Mouse (Mus musculus): ENCODE measurements around the gene Ryr3. TPM values are rescaled to one million over a fixed set of nuclear protein-coding genes. Genes with fewer than 3 reads are reported as not detected.

The Ryr3 gene
- polyA plus RNA-seq, 1 experiment from 2014 or later, result 3.6 TPM

DNA sequence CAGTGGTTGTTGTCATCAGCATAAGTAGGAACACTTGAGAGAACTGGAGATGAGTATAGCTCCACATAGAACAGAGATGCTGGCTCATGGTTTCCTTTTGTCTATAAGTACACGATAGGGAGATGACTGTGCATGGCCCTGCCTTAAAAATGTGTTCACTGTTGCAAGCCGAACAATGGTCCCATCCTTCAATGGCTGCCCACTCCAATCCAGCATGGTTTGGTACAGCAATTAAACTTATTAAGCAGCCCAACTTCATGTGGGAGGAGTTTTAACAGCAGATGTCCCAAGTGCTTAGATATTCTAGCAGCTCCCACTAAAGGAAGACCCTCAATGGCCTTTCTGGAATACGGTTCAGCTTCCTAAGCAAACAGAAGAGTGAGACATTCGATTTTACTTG, 456.2 kb downstream of the Ryr3 start:
- Histone ChIP-seq H3K27me3 (replicated peaks) (no peaks in the 10 kb centered on the region), H3K9me3 (no peaks in the 10 kb centered on the region), H3K4me3 (replicated peaks) (no peak overlapping the region), H3K9ac (no peak overlapping the region), H3K4me2 (no peak overlapping the region), H3K4me1 (no peaks in the 10 kb centered on the region), H3K27ac (no peak overlapping the region), H3K36me3 (no peaks in the 10 kb centered on the region)
- WGBS, result 62% methylated on average over 4 of the region's 4 CpGs
- ATAC-seq (ENCODE audit: insufficient read depth, low FRiP score, low read depth), result no peak

DNA sequence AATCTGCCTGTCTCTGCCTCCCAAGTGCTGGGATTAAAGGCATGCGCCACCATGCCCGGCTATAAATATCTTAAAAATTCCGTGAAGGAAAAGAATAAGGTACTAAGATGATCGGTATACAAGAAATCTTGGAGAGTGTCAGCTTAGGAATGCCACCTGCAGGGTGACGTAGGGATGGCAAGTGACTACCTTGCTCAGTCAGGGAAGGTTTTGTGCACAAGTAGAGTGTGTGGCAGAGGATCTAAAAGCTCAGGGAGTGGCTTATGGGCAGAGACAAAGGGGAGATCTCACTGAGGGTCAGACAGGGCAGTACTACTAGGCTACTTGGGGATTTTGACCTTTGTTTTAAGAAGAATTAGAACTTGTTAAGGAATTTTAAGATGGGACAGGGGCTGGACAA, 457.2 kb downstream of the Ryr3 start:
- H3K27me3 ChIP-seq (replicated peaks), result no peaks in the 10 kb centered on the region
- H3K36me3 ChIP-seq, result no peaks in the 10 kb centered on the region
- 67% methylated on average over 5 of the region's 5 CpGs for WGBS
- no peak overlapping the region for H3K9ac ChIP-seq
- H3K4me2 ChIP-seq, result no peak overlapping the region
- no peaks in the 10 kb centered on the region for H3K9me3 ChIP-seq
- H3K4me1 ChIP-seq, result no peaks in the 10 kb centered on the region
- no peak overlapping the region for H3K27ac ChIP-seq
- no peak overlapping the region for H3K4me3 ChIP-seq (replicated peaks)
- ATAC-seq (ENCODE audit: insufficient read depth, low FRiP score, low read depth), result no peak

DNA sequence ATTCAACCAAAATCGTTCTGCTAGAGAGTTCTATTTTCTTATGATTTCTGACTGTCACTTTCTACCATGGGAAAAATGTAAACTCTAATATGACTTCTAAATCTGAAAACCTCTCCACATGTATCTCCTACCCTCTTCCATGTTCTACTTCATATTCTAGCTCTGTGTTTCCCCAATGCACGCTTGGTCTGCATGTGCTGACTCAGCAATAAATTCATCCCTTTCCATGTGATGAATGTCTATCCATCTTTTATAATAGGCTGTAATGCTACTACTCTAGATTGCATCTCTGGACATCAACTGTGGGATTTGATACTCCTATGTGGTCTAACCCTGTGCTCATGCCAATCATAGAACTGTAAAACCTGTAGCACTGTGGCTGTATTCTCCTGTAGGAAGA, 458.2 kb downstream of the Ryr3 start:
- Histone ChIP-seq H3K4me2 (no peak overlapping the region), H3K9ac (no peak overlapping the region), H3K4me1 (no peaks in the 10 kb centered on the region), H3K9me3 (no peaks in the 10 kb centered on the region), H3K4me3 (replicated peaks) (no peak overlapping the region), H3K27me3 (replicated peaks) (no peaks in the 10 kb centered on the region), H3K36me3 (no peaks in the 10 kb centered on the region), H3K27ac (no peak overlapping the region)
- no peak for ATAC-seq (ENCODE audit: insufficient read depth, low FRiP score, low read depth)
- 88% methylated on average over 2 of the region's 2 CpGs for WGBS

DNA sequence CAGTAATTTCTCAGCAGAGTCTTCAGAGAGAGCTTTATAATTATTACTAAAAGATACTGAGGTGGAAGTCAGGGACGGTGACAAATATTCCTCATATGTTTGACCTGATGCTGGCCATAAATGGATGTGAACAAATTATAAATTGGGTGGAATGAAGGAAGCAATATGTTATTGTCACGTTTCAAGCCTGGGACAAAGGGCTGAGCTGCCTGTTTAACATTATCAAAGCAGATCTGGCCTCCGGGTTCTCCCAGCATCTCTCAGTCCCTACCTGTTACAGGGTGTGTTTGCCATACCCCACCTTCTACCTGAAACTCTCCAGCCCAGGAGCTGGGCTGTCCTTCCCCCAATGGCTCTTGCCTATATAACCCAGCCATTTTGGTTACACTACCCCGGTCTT, 463.6 kb downstream of the Ryr3 start:
- no peak overlapping the region for H3K27ac ChIP-seq
- no peak overlapping the region for H3K9ac ChIP-seq
- H3K4me2 ChIP-seq, result no peak overlapping the region
- no peaks in the 10 kb centered on the region for H3K9me3 ChIP-seq
- no peak for ATAC-seq (ENCODE audit: insufficient read depth, low FRiP score, low read depth)
- H3K27me3 ChIP-seq (replicated peaks), result no peaks in the 10 kb centered on the region
- WGBS, result 65% methylated on average over 4 of the region's 4 CpGs
- no peaks in the 10 kb centered on the region for H3K36me3 ChIP-seq
- no peaks in the 10 kb centered on the region for H3K4me1 ChIP-seq
- no peak overlapping the region for H3K4me3 ChIP-seq (replicated peaks)

DNA sequence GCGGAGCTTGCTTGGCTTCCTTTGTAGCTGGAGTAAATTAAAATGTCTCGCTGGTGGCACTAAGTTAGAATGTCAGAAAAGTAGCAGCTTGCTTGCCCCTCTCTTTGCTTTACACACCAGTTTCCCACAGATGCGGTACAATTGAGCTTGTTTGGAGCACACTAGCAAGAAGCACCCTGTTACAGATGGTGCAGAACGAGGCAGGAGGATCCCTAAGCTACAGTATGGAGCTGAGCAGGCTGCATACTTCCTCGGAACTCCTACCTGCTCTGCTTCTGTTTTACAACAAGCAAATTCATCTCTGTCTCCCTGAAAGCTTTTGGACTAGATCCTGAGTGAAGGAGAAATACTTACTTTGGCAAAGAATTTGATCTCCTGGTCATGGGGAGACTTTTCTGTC, 465.5 kb downstream of the Ryr3 start:
- no peaks in the 10 kb centered on the region for H3K4me1 ChIP-seq
- no peak overlapping the region for H3K4me2 ChIP-seq
- no peak overlapping the region for H3K27ac ChIP-seq
- WGBS, result 72% methylated on average over 5 of the region's 5 CpGs
- no peak overlapping the region for H3K4me3 ChIP-seq (replicated peaks)
- ATAC-seq (ENCODE audit: insufficient read depth, low FRiP score, low read depth), result no peak
- H3K9ac ChIP-seq, result no peak overlapping the region
- H3K27me3 ChIP-seq (replicated peaks), result no peaks in the 10 kb centered on the region
- H3K36me3 ChIP-seq, result no peaks in the 10 kb centered on the region
- H3K9me3 ChIP-seq, result no peaks in the 10 kb centered on the region

DNA sequence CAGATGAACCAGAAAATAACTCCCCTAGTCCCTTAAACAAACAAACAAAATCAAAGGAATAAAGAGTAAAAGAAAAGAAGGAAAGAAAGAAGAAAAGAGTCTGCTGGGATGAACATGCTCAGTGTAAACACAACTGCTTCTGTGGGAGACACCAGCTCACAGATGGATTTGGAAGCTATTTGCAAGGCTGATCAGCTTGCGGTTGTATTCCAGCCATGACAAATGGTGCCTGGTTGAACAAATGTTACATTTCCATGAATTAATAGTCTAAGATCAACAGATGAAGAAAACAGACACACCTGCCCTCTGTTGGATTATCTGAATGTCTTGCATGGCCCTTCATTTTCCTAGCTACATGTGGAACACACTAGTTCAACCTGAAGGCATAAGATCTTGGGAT, 468.4 kb downstream of the Ryr3 start:
- no peaks in the 10 kb centered on the region for H3K27me3 ChIP-seq (replicated peaks)
- H3K4me3 ChIP-seq (replicated peaks), result no peak overlapping the region
- no peak for ATAC-seq (ENCODE audit: insufficient read depth, low FRiP score, low read depth)
- WGBS, result 62% methylated on average over 1 of the region's 1 CpGs
- no peak overlapping the region for H3K9ac ChIP-seq
- H3K4me2 ChIP-seq, result no peak overlapping the region
- no peak overlapping the region for H3K27ac ChIP-seq
- H3K36me3 ChIP-seq, result no peaks in the 10 kb centered on the region
- no peaks in the 10 kb centered on the region for H3K4me1 ChIP-seq
- no peaks in the 10 kb centered on the region for H3K9me3 ChIP-seq

DNA sequence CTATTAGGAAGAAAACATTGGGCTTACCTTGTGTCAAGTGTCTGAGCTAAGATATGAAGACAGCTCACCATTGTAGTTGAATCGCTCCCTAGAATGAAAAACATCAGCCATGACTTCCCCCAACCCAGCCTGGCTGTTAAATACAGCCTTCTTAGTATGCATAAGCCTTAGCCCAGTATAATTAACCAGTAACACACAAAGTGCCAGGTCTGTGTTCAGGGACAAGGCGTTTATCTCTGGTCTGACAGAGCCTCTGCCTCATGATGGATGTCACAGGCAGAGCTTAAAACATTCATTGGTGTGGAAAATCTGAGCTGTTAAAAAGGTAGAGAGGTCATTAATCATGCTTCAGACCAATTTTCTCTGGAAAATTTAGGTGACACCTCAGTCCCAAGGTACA, 484.0 kb downstream of the Ryr3 start:
- H3K4me1 ChIP-seq, result no peaks in the 10 kb centered on the region
- no peaks in the 10 kb centered on the region for H3K36me3 ChIP-seq
- H3K4me3 ChIP-seq (replicated peaks), result no peak overlapping the region
- no peak overlapping the region for H3K4me2 ChIP-seq
- H3K9me3 ChIP-seq, result no peaks in the 10 kb centered on the region
- H3K27me3 ChIP-seq (replicated peaks), result no peaks in the 10 kb centered on the region
- H3K27ac ChIP-seq, result no peak overlapping the region
- no peak overlapping the region for H3K9ac ChIP-seq
- WGBS, result 39% methylated on average over 2 of the region's 2 CpGs
- no peak for ATAC-seq (ENCODE audit: insufficient read depth, low FRiP score, low read depth)

DNA sequence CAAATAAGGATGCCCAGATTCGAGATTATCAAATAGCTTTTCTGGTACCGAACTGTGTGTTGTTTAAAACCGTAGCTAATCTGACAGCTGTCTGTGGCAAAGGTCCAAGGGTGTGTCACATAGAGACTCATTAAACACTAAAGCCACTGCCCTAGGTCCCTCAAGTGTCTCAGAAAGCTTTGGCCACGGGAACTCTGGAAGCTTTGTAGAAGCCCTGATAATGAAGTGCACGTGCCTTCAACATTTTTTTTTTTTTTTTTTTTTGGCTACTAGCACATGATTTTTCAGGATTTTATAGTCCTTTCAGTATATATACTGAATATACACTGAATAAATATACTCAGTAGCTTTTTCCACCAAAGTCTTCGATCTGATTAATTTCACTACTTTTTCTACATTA, 489.1 kb downstream of the Ryr3 start:
- Histone ChIP-seq H3K36me3 (no peaks in the 10 kb centered on the region), H3K4me2 (no peak overlapping the region), H3K27ac (no peak overlapping the region), H3K9me3 (no peaks in the 10 kb centered on the region), H3K4me3 (replicated peaks) (no peak overlapping the region), H3K4me1 (no peaks in the 10 kb centered on the region), H3K9ac (no peak overlapping the region), H3K27me3 (replicated peaks) (no peaks in the 10 kb centered on the region)
- ATAC-seq (ENCODE audit: insufficient read depth, low FRiP score, low read depth), result no peak
- WGBS, result 49% methylated on average over 6 of the region's 6 CpGs

DNA sequence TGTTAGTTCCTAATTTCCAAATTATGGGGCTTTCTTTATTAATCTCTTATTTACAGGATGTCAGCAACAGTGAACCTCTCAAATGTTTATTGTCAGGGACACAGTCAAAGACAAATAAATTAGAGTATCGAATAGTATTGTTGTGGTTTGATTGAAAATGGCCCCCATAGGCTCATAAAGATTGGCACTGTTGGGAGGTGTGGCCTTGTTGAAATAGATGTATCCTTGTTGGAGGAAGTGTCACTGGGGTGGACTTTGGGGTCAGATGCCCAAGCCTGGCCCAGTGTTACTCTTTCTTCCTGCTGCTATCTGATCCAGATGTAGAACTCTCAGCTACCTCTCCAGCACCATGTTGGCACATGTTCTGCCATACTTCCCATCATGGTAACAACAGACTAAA, 495.7 kb downstream of the Ryr3 start:
- no peak overlapping the region for H3K9ac ChIP-seq
- no peak overlapping the region for H3K4me2 ChIP-seq
- no peaks in the 10 kb centered on the region for H3K9me3 ChIP-seq
- no peaks in the 10 kb centered on the region for H3K27me3 ChIP-seq (replicated peaks)
- no peak overlapping the region for H3K4me3 ChIP-seq (replicated peaks)
- H3K4me1 ChIP-seq, result no peaks in the 10 kb centered on the region
- H3K36me3 ChIP-seq, result no peaks in the 10 kb centered on the region
- WGBS, result 70% methylated on average over 1 of the region's 1 CpGs
- ATAC-seq (ENCODE audit: insufficient read depth, low FRiP score, low read depth), result no peak
- no peak overlapping the region for H3K27ac ChIP-seq

DNA sequence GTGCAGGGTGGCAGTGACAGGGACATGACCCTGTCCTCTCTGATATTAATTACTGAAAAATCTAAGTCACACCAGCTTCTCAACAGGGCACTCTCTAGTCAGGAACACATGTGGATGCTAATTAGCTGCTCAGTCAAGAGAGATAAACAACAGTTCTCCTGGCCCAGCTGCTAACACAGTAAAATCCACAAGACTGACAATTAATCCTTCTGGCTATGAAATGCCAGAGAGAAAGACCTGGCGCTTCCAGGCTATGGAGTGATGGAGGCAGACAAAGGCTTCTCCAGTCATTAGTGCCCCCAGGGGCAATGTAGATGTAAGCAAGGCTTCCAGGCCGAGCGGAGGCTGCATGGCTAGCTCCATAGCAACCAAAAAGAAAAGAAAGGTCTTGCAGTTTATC, 496.2 kb downstream of the Ryr3 start:
- Histone ChIP-seq H3K27ac (no peak overlapping the region), H3K9ac (no peak overlapping the region), H3K4me2 (no peak overlapping the region), H3K4me1 (no peaks in the 10 kb centered on the region), H3K9me3 (no peaks in the 10 kb centered on the region), H3K36me3 (no peaks in the 10 kb centered on the region), H3K27me3 (replicated peaks) (no peaks in the 10 kb centered on the region), H3K4me3 (replicated peaks) (no peak overlapping the region)
- WGBS, result 41% methylated on average over 3 of the region's 3 CpGs
- ATAC-seq (ENCODE audit: insufficient read depth, low FRiP score, low read depth), result no peak

DNA sequence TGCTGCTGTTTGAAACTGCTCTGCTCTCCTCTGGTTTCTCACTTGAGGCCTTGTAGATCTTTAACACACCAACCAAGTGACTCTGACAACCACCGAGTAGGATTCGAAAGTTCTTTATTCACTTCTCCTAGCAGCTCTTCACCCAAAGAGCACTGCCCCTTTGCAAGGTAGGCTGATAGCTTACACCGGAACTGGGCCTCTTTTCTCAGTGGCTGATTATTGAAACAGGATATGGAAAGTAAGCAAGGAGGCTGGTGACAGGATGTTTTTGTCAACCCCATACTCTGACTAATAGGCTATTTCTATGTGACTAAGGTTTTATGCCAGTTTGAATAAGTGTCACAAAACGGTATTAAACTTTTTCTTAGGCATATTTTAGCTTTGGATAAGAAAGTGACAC, 502.2 kb downstream of the Ryr3 start:
- H3K4me2 ChIP-seq, result no peak overlapping the region
- H3K27me3 ChIP-seq (replicated peaks), result no peaks in the 10 kb centered on the region
- H3K27ac ChIP-seq, result no peak overlapping the region
- no peak overlapping the region for H3K9ac ChIP-seq
- H3K4me3 ChIP-seq (replicated peaks), result no peak overlapping the region
- ATAC-seq (ENCODE audit: insufficient read depth, low FRiP score, low read depth), result no peak
- WGBS, result 60% methylated on average over 4 of the region's 4 CpGs
- H3K36me3 ChIP-seq, result no peaks in the 10 kb centered on the region
- no peaks in the 10 kb centered on the region for H3K9me3 ChIP-seq
- H3K4me1 ChIP-seq, result no peaks in the 10 kb centered on the region

DNA sequence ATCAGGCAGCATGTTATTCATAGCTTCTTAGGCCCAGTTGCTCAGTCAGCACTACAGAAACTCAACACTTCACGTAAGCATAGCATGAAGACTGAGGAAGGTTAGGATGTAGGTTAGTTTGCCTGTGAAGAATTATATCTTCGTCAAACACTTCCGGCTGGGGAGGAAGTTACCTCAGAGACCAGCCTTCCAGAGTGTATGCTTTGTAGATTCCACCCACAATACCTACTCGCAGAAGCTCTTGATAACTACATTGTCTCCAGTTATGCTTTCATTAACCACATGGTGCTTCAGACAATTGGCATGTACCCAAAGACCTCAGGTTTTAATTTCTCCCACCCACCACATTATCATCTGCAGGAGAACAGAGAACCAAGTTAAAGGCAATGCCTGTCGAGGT, 535.1 kb downstream of the Ryr3 start:
- Histone ChIP-seq H3K4me1 (no peaks in the 10 kb centered on the region), H3K27me3 (replicated peaks) (no peaks in the 10 kb centered on the region), H3K9me3 (no peaks in the 10 kb centered on the region), H3K9ac (no peak overlapping the region), H3K27ac (no peak overlapping the region), H3K4me3 (replicated peaks) (no peak overlapping the region), H3K36me3 (no peaks in the 10 kb centered on the region), H3K4me2 (no peak overlapping the region)
- ATAC-seq (ENCODE audit: insufficient read depth, low FRiP score, low read depth), result no peak
- WGBS, result 76% methylated on average over 5 of the region's 5 CpGs

DNA sequence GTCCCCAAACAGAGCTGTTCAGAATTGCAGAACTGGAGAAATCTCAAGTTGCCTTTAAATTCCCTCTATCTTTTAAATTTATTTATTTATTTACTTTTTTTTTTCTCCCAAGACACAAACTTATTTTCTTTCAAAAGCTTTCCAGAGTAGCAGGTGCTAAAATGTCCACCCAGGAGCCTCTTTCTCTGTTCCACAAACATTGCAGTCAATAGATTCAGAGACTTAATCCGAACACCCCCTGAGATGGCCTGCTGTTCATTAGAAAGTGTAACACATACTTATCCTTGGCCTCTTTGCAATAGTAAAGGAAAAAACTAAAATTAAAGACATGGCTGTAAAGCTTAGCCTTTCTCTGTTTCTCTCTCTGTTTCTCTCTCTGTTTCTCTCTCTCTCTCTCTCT, 539.6 kb downstream of the Ryr3 start:
- no peaks in the 10 kb centered on the region for H3K4me1 ChIP-seq
- no peak overlapping the region for H3K27ac ChIP-seq
- no peaks in the 10 kb centered on the region for H3K27me3 ChIP-seq (replicated peaks)
- H3K4me2 ChIP-seq, result no peak overlapping the region
- no peak overlapping the region for H3K4me3 ChIP-seq (replicated peaks)
- H3K9ac ChIP-seq, result no peak overlapping the region
- no peak for ATAC-seq (ENCODE audit: insufficient read depth, low FRiP score, low read depth)
- H3K9me3 ChIP-seq, result no peaks in the 10 kb centered on the region
- WGBS, result 74% methylated on average over 1 of the region's 1 CpGs
- no peaks in the 10 kb centered on the region for H3K36me3 ChIP-seq
